Mouse (Mus musculus): ENCODE measurements around the gene Gm13289.

DNA sequence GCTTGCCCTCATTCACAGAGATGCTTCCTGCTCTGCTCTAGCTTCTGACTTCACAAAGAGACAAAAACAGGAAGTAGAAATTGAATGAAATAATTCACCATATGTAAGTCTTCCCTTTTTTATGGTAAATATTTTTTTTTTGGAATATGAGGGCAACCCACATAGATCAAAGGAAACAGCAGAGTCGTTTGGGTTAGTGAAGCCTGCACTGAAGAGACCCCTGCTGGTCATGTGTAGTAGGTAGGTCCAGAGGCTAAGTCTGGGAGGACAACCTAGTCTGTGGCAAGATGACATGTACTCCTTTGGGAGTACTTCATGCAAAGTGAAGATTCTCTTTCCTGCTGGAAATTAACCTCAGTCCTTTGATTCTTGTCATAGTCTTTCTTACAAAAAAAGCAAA, 49.4 kb upstream of the Gm13289 start:
- TF ChIP-seq CTCF (IDR thresholded peaks at IDR 0.05), result peak; percentile 83
- TF ChIP-seq EP300 (IDR thresholded peaks at IDR 0.05; ENCODE audit: insufficient read depth, low read depth, low read length), result peak; percentile 55; the same call in 1 of the 2 replicates
